Mouse (Mus musculus) spleen, postnatal 14 days (tissue): ENCODE results near the gene Izumo4.

Experiments used
- DNase-seq, 2 experiments: peaks; one replicate each; pipeline ENCODE4 v3.0.0; 2021 to 2022; ENCODE audit warnings: low spot score in 2 of 2

The Izumo4 gene

DNA sequence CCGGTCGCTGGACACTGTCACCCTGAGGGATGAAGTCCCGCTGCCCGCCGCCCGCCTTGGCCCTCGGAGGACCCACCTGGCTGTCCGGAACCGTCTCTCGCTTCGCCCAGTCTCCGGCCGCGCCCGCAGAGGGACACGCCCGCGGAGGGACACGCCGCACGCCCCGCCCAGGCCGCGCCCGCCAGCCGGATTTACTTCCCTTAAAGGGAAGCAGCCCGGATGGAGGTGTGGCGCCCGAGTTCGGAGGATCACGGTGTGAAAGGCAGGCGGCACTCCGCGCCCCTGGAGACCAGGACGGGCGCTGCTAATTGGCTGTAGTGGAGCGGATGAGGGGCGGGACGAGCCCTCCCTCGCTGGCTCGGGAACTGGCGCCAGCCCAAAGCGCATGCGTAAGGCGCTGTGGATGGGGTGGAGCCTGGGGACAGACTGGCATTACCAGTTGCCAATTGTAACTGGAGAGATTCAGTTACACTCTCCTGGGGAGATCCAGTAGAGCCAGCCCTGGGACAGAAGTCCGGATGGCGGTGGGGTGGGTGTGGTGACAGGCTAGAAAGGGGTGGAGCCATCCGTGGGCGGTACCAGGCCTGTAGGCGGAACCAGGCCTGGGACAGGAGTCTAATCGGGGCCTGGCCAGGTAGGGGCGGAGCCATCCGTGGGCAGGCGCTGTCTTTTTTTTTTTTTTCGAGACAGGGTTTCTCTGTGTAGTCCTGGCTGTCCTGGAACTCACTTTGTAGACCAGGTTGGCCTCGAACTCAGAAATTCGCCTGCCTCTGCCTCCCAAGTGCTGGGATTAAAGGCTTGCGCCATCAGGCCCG lies at the start of gene Izumo4, which contains the start of gene Mob3a:
Izumo4 (plus strand) TSS at position 464 of the 815 bp plus-strand sequence.
Mob3a (minus strand) TSS at position 257 of the 815 bp plus-strand sequence.
- DNase-seq: peak; percentile 93 to 94

DNA sequence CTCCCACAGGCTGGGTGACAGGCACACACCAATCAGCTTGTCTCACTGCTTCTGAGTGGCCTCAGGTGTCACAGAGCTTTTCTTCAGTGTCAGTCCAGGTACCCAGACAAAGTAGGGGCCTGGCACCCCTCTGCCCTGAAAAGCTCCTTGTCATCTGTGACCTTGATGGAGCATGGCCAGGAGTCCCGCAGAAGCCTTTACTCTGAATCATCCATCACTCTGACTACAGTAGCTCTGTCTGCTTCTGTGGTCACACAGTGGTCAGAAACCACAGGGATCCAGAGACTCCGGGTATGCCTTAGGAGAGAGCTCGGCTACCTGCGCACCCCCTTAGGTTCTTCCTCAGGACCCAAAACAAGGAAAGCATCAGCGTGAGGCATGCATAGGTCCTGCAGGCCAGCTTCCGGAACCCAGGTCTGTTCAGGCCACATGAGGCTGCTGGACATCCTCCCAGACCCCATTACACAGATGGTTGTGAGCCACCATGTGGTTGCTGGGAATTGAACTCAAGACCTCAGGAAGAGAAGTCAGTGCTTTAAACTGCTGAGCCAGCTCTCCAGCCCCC lies 48.7 kb upstream of the Izumo4 start:
- DNase-seq: no peak

DNA sequence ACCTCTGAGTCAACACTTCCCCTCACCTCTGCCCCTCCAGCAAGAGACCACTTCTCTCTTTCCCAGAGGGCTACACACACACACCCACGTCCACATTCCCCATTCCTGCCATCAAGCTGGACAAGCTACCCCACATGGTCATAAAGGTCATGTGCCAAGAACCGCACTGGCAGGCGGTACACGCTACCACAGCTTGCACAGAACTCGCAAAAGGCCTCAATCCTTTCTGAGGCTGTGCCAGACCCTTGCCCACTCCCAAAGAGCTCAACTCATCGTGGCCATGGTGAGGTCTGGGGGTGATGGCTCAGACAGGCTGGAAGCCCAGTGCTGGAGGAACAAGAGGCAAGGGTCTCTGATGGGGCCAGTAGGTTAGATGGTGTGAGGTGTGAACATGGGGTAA lies 47.1 kb upstream of the Izumo4 start:
- DNase-seq: no peak

DNA sequence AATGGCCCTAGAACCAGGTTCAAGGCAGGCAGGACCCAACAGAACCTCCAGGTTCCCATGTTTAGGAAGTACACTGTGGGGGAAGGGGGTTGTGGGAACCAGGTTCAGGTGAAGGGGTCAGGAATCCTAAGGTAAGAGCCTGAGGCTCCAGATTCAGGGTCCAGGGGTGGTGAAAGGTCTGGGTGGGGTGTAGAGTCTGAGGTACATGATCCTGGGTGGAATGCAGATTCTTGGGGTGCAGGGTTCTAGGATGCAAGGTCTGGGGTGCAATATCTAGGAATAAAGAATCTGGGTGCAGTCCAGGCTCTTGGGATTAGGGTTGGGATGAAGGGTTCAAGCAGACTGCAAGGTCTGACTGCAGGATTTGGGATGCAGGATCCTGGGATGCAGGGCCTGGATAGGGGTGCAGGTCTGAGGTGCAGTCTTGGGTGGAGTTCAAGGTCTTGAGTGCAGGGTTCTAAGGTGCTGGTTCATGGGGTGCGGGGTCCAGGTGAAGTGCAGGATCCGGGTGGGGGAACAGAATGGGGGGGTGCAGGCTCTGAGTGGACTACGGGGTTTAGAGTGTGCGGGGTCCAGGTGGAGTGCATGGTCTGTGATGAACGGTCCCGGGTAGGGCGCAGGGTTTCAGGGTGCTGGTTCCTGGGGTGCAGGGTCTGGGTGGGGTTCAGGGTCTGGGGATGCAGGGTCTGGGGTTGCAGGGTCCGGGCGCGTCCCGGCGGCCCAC lies 46.4 kb upstream of the Izumo4 start:
- no peak for DNase-seq

DNA sequence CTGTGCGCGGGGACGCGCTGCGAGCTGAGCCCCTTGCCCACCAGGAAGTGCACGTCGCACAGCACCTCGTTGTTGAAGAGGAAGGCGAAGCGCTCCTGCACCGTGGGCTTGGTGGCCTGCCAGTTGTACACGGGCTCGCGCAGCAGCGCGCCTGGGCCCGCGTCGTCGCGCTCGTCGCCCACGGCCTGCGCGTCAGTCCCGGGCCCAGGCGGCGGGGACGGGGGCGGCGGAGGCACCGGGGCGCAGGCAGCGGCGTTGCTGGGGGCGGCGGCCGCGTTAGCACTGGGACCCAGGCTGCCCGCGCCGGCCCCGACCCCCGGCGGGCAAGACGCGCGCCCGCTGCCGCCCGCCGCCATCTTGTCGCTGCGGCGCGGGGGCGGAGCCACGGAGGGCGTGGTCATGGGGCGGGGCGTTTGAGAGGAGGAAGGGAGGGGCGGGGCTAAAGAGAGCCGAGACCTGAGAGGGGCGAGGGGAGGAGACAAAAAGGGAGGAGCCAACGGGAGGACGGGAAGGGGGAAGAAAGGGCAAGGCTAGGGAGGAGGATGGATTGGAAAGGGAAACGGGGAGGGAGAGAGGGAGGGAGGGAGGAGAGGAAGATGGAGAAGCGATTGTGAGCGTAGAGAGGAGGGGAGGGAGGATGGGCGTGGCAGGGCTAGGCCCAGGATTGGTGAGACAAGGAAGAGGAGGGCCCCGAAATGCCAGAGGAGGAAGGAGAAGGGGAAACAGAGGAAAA lies 45.7 kb upstream of the Izumo4 start:
- DNase-seq: peak; percentile 92 to 97

DNA sequence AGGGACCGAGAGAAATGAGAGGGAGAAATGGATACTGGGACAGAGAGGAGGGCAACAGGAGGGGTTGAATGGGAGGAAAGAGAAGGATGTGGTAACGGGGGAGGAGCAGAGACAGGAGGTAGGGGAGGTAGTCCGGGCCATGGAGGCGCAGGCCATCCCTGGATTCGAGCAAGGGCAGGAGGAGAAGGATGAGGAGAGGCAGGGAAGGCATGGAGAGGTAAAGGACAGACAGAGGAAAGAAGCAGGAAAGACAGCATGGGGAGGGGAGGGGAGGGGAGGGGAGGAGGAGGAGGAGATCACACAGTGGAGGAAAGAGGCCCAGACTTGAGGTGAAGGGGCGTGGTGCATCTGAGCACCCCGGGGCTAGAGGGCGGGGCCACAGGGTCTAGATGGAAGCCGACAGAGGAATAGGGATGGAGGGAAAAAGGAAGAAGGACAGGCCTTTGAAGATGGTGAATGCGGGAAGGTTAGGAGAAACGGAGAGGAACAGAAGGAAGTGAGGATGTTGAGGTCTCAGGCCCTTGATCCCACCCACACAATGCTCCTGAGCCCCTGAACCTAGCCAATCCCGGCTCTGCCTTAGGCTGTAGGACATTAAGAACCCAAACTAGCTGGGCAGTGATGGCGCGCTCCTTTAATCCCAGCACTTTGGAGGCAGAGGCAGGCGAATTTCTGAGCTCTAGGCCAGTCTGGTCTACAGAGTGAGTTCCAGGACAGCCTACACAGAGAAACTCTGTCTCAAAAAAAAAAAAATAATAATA lies 44.9 kb upstream of the Izumo4 start, which contains the start of gene Btbd2:
Btbd2 (minus strand) TSS at position 209 of the 761 bp plus-strand sequence.
- DNase-seq: no peak

DNA sequence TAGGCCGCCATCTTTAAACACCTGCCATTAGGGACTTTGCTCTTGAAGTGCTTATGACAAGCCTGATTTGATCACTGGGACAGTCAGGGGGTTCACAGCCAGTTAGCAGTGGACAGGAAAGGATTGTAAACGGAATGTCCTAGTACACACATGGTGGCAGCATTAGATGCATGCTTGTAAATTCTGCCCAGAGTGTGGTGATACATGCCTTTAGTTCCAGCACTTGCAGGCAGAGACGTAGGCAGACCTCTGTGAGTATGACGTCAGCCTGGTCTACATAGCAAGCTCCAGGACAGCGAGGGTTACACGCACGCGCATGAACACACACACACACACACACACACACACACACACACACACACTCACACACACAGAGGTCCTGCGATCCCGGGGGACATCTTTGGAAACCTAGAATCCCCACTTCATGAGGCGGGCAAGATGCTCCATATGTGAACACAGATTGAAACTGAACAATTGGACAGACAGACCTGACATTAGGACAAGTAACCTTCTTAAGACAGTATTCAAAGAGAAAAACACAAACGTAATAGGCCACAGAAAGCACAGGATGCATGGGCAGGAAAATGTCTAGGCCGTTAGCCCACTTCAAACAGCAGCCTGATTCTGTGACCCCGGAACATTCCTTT lies 43.7 kb upstream of the Izumo4 start:
- DNase-seq: no peak

DNA sequence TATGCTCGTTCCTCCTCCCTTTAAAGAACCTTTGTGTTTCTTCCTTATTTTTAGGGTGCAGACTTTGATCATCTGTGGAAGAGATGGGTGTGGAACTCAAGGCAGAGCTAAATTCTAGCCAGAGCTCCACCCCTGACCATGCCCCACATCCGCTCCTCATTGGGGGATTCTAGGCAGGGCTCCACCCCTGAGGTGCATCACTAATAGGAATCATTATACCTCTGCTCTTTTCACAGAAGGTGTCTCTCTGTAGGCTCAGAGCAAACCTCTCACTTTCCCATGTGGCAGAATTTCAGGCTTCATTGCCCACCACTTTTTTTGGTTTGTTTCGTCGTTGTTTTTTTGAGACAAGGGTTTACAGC lies 43.2 kb upstream of the Izumo4 start:
- no peak for DNase-seq

DNA sequence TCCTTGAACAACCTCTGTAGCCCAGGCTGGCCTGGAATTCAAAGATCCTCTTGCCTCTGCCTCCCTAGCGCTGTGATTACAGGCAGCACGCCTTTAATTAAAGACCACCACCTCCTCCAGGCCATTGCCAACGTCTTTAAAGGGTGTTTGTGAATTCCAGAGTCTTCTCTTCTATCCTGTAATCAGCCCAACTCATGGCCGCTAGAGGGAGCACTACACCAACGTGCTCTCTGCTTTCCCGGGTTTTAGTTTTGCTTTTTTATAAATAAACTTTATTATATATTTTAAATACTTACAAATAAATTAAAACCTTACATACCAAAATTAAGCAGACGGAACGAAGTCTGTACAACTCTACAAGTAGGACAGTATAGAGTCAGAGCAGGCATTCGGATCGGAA lies 42.8 kb upstream of the Izumo4 start:
- peak; percentile 66 to 80 for DNase-seq

DNA sequence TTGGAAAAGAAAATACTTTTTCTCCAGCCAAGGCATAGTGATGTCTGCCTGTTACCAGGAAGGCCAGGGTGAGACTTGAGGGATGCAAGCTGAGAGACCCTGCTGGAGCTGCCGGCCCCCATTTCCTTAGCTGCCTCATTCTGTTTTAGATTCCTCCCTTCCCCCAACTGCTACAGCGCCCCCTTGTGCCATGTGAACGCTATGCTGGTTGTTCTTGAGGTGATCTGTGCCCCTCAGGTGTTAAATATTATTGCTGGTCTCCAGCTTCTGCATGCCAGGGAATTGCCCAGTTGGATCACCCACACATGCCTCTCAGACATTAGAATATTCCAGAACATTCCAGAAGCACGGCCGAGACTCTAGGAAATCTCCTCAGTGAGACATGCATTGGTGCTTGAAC lies 40.8 kb upstream of the Izumo4 start:
- peak; percentile 62 to 80 for DNase-seq

DNA sequence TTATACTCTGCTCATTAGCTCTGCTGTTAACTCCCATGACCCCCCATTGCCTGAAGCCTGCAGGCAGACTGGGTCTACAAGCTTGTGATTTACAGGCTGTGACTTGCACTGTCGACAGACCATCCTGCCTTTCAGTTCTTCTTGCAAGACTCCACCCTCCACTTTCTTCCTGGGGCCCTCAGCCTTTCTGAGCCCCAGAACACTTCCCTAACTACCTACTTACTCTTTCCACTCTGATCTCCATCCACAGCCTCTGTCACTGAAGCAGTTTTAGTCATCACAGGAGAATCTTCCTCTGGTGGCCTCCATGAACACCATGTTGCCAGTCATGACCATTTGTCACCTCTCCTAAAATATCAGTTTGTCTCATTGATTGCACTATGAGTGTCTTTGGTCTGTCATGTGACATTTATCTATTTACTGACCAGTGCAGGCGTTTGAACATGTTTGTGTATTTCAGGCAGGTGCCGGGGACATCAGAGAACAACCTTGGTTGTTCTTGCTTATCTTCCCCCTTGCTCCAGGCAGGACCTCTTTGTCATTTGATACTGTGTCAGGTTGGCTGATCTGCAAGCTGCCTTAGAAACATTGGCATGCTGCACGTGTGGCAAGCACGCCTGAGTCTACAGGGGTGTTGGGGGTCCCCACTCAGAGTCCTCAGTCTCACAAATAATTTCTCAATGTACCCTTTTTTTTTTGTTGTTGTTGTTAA lies 38.3 kb upstream of the Izumo4 start:
- DNase-seq: peak in 1 of 2 experiments; percentile 33

DNA sequence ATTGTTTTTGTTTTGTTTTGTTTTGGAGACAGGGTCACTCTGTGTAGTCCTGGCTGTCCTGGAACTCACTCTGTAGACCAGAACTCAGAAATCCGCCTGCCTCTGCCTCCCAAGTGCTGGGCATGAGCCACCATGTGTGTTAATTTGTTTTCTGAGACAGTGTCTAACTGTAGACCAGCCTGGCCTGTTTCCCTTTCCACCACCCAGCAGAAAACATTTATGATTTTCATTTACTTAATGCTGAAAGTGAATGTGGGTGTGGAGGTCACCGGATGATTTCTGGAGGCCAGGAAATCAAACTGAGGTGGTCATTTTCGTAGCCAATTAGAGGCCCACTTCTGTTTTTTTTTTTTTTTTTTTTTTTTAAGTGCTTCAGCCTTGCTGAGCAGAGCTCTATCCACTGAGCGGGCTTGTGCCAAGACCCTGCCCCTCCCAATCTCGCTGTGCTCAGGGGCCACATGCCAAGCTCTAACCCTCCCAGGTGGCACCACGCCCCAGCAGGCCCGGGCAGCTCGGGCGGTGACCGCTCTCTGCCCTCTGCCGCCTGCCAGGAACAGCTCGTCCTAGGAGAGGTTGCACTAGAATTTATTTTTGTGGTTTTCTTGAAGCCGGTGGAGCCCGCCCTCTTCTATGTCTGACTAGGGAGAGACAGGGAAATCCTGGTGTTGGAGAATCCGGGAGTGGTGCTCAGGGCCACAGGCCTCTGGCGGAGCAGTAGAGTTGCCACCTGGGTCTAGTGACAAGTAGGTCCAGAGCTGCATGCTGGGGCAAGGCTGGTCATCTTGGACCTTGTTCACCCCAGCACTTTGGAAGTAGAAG lies 37.6 kb upstream of the Izumo4 start:
- peak; percentile 54 to 56 for DNase-seq

DNA sequence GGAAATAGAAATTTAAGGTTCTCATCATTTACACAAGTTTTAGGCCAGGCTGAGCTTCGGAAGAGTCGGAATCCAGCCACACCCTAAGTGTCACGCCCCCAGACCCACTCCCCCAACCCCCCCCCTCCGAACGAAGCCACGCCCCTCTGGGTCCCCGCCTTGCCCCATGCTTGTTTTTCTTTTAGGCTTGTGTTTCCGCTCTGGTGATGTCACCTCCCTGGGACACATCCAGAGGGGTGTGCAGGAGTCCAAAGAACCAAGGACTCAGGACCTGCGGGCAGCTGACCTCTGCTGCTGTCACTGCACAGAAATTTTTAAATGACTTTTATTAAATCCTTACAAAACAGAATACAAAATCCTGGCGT lies 37.0 kb upstream of the Izumo4 start:
- no peak for DNase-seq

DNA sequence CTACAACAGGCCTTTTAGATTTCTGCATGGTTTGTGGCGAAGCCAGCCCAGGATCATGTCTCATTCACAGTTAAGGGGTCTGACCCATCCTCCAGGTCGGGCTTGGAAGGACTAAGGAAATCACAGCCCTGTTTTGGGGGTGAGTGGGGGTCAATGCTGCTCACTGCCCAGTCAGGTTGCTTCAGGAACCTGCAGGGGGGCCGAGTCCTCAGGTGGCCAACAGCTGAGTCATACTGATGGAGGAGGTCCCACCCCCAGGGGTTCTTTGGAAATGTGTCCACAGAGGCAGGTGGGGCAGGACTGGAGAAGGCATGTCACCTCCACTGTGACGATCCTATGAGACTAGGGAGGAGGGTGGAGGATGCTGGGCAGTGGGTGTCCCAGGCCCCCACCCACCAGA lies 36.5 kb upstream of the Izumo4 start:
- DNase-seq: no peak

DNA sequence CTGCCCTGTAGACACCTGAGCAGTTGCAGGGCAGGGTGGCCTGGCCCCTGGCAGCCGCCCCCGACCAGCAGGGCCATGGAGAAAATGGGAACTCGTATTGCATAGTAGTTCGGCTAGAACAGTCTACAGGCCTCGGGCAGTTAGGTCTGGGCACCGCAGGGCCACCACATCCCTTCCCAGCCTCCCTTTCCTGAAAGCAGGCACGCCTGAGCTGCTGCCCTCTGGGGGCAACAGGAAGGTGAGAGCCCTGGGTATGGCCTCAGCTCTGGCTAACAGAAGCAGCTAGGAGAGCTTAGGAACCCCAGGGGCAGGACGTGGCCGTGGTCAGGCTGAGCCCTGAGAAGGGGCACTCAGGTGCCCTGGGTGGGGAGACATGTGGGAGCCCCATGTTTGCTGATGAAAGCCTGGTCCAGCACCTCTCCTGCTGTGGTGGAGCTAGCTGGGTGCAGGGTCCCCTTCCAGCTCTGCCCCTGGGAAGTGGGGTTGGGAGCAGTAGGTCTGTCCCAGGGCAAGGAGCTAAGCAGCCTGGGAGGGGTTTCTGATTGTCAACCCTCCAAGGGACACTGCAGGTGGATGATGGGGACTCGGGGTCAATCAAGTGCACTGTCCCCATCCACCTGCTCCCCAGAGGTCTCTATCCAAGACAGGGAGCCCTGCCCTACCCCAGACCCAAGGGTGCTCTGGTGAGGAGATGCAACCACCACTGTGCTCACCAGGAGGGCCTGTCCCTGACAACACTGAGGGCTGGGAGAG lies 35.8 kb upstream of the Izumo4 start:
- no peak for DNase-seq

DNA sequence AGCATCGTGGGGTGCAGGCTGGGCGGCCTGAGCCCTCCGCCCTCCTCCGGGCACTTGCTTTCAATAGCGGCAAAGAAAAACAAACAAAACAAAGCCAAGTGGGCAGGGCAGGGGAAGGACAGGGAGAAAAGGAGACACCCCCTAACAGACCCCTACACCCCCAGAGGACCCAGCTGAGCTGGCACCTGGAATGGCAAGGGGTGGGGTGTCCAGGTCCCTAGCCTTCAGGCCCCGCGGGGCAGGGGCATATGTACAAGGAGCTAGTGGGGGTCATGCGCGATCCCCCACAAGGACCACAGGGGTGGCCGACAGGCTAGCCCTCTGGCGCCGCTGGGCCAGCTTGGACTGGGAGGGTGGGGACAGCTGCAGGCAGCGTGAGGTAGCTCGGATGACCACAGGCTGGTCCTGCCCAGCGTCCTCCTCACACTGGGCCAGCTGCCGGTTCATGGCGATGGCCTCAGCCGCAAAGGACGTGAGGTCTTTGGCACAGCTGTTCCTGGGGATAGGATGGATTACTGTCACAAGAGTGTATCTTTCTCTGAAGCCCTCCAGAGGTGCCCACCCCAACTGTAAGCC lies 35.1 kb upstream of the Izumo4 start:
- no peak for DNase-seq

DNA sequence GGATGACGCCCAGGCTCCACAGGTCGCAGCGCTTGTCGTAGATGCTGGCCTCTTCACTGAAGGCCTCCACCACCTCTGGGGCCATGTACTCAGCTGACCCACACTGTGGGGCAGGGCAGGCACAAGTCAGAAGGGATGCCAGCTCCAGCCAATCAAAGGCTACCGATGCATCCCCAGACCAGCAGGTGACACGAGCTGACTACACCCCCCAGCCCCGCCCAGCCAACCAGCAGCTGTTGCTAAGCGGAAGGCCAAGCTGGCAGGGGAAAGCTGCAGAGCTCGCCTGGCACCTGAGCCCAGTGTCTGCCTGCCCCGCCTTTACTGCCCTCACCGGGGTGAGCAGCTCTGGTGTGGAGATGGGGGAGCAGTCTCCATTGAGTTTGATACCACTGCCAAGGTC lies 33.4 kb upstream of the Izumo4 start:
- DNase-seq: no peak

DNA sequence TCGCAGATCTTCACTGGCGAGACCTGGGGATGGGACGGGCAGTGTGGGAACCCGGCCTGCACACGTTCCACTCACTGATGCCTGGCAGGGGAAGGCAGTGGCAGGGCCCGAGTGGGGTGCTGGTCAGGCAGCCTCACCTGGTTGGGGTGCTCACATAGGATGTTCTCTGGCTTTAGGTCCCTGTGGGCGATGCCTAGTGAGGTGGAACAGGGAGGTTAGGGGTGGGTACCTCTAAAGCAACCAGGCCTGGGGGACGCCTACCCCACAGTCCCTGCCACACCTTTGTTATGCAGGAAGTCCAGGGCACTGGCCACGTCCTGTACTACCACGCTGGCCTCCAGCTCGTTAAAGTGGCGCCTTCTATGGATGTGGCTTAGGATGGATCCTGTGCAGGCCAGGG lies 33.0 kb upstream of the Izumo4 start:
- DNase-seq: no peak
